Mouse (Mus musculus): ENCODE data around the gene Zdhhc25.

- TF ChIP-seq GATA1 (IDR thresholded peaks at IDR 0.05; ENCODE audit: borderline replicate concordance, low read length): no peak
- no peak for TF ChIP-seq FLI1 (IDR thresholded peaks at IDR 0.05; ENCODE audit: low read length)
Observed at GRCm38 (mm10) chr15:88651019-88651418, 50.9 kb downstream of the Zdhhc25 start.
